Mouse (Mus musculus) kidney, adult 8-10 months (tissue): ENCODE results near the gene Rgs18.

Source experiments
- DNase-seq, 2 experiments: peaks; one replicate each; pipeline ENCODE4 v3.0.0; 2022

The Rgs18 gene

GRCm38 (mm10) chr1:144775331-144775730 lies at the start of gene Rgs18:
Rgs18 (minus strand) TSS chr1:144775435.
- no peak for DNase-seq

GRCm38 (mm10) chr1:144774394-144774793 lies 841 bp downstream of the Rgs18 start:
- DNase-seq: no peak

- no peak for DNase-seq
Observed at GRCm38 (mm10) chr1:144766218-144766617, 9.0 kb downstream of the Rgs18 start.

- no peak for DNase-seq
Observed at GRCm38 (mm10) chr1:144760792-144761191, 14.4 kb downstream of the Rgs18 start.

- no peak for DNase-seq
Observed at GRCm38 (mm10) chr1:144750763-144751162, 24.5 kb downstream of the Rgs18 start.

- DNase-seq: no peak
Observed at GRCm38 (mm10) chr1:144746182-144746581, 29.1 kb downstream of the Rgs18 start.

- no peak for DNase-seq
Observed at GRCm38 (mm10) chr1:144737739-144738138, 37.5 kb downstream of the Rgs18 start.

GRCm38 (mm10) chr1:144720736-144721135 lies 54.5 kb downstream of the Rgs18 start:
- no peak for DNase-seq

GRCm38 (mm10) chr1:144704373-144704772 lies 70.9 kb downstream of the Rgs18 start:
- no peak for DNase-seq
